Mouse (Mus musculus) stomach, embryonic 16.5 days (tissue): ENCODE measurements around the gene Mettl14. TPM values are rescaled to one million over a fixed set of nuclear protein-coding genes. Genes with fewer than 3 reads are reported as not detected.

Experiments used
- ATAC-seq: fragments of 200-750 bp; cut with Nextera tagmentation; 2 replicates; pipeline ENCODE4 v1.8.0; 2017; ENCODE audit warnings: moderate number of reproducible peaks, moderate TSS enrichment; ENCODE audit not compliant: insufficient read depth, low FRiP score
- H3K27ac ChIP-seq: fragments of 300-500 bp; sonication (generic); 2 replicates; pipeline ENCODE4 v1.5.1; 2014; ENCODE audit warnings: low read length
- H3K27me3 ChIP-seq: fragments of 300-500 bp; sonication (generic); 2 replicates; pipeline ENCODE4 v1.6.1; 2014; ENCODE audit warnings: low read length, control low read depth, mixed read lengths; ENCODE audit not compliant: control insufficient read depth, insufficient read depth
- H3K36me3 ChIP-seq: fragments of 300-500 bp; sonication (generic); 2 replicates; pipeline ENCODE4 v1.6.1; 2014; ENCODE audit warnings: low read length; ENCODE audit not compliant: control insufficient read depth, insufficient read depth
- H3K4me1 ChIP-seq: fragments of 300-500 bp; sonication (generic); 2 replicates; pipeline ENCODE4 v1.6.1; 2014; ENCODE audit warnings: low read length, control low read depth, mixed read lengths; ENCODE audit not compliant: control insufficient read depth, insufficient read depth
- H3K4me2 ChIP-seq: fragments of 300-500 bp; sonication (generic); 2 replicates; pipeline ENCODE4 v1.6.1; 2014; ENCODE audit warnings: low read depth, low read length, mixed read lengths
- H3K4me3 ChIP-seq: fragments of 300-500 bp; sonication (generic); replicated peaks from 2 replicates; pipeline ENCODE4 v1.5.1; 2014; ENCODE audit warnings: mild to moderate bottlenecking, low read length
- H3K9ac ChIP-seq: fragments of 300-500 bp; sonication (generic); 2 replicates; pipeline ENCODE4 v1.6.1; 2014; ENCODE audit warnings: low read length
- H3K9me3 ChIP-seq: fragments of 300-500 bp; sonication (generic); replicated peaks from 2 replicates; pipeline ENCODE4 v1.6.1; 2016; ENCODE audit warnings: low read length, control low read depth; ENCODE audit not compliant: control insufficient read depth
- WGBS: fragments of 180-500 bp; shearing (Covaris S2); extraction: QIAGEN DNeasy Blood & Tissue Kit; methylation state at CpG from one replicate; pipeline ENCODE4 v1.1.7; 2014; 5-methylcytosine and 5-hydroxymethylcytosine counted together
- polyA plus RNA-seq: library from polyadenylated mRNA; unstranded; fragments of >200 nt; fragmentation: Nextera tagmentation; extraction: Ambion mirVana; gene quantifications from 2 replicates; pipeline ENCODE4 v1.2.1, GENCODE M21; 2015

Mettl14 gene
- polyA plus RNA-seq, 1 experiment from 2014 or later, result 25.0 TPM

- H3K4me2 ChIP-seq, result no peak overlapping the region
- peaks cover 4% of the 10 kb centered on the region for H3K36me3 ChIP-seq
- no peak for ATAC-seq
Measured at GRCm38 (mm10) chr3:123334947-123335346, 51.0 kb downstream of the Mettl14 start.

GRCm38 (mm10) chr3:123333055-123333424, 52.9 kb downstream of the Mettl14 start:
- H3K27me3 ChIP-seq, result no peaks in the 10 kb centered on the region
- no peak overlapping the region for H3K4me2 ChIP-seq
- peaks cover 4% of the 10 kb centered on the region for H3K36me3 ChIP-seq
- H3K9me3 ChIP-seq, result no peaks in the 10 kb centered on the region
- WGBS, result 14% methylated on average over 4 of the region's 4 CpGs
- no peak overlapping the region for H3K9ac ChIP-seq
- ATAC-seq, result peak; percentile 49; the same call in 1 of the 2 replicates
- H3K4me3 ChIP-seq, result no peak overlapping the region
- H3K4me1 ChIP-seq, result peaks cover 52% of the 10 kb centered on the region
- H3K27ac ChIP-seq, result peak overlapping the region; percentile 43

More at GRCm38 (mm10) chr3:123334947-123335346, 51.0 kb downstream of the Mettl14 start:
- Histone ChIP-seq H3K4me1 (peaks cover 55% of the 10 kb centered on the region), H3K27me3 (no peaks in the 10 kb centered on the region), H3K9me3 (no peaks in the 10 kb centered on the region), H3K9ac (no peak overlapping the region), H3K4me3 (no peak overlapping the region), H3K27ac (peak overlapping the region; percentile 89)
- WGBS, result 36% methylated on average over 7 of the region's 7 CpGs

DNA sequence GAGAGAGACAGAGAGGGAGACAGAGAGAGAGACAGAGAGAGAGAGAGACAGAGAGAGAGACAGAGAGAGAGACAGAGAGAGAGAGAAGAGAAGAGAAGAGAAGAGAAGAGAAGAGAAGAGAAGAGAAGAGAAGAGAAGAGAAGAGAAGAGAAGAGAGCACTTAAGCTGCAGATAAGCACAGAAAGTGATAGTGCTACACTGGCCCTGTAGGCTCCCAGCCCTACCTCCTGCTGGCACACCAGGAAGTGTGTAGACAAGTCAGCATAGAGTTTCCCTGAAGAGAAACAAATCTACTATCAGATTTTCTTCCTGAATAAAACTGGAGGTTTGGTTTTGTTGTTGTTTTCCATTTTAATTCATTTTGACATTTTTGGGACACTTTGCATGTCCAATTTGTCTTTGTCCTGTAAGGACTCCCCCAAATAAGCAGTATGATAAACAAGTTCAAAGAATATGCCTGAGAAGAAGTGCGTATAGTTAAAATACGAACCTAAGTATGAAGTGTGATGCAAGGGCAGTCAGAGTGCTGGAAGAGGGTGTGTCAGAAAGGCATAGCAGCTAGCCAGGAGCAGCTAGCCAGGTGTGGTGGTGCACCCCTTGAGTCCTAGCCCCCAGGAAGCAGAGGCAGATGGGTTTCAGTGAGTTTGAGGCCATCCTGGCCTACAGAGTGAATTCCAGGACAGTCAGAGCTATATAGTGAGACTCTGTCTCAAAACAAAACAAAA, 53.4 kb downstream of the Mettl14 start:
- H3K4me3 ChIP-seq, result no peak overlapping the region
- H3K27ac ChIP-seq, result peak overlapping the region; percentile 43
- no peaks in the 10 kb centered on the region for H3K27me3 ChIP-seq
- 63% methylated on average over 2 of the region's 2 CpGs for WGBS
- H3K9me3 ChIP-seq, result no peaks in the 10 kb centered on the region
- H3K36me3 ChIP-seq, result peaks cover 3% of the 10 kb centered on the region
- H3K4me2 ChIP-seq, result no peak overlapping the region
- H3K9ac ChIP-seq, result no peak overlapping the region
- ATAC-seq, result no peak
- H3K4me1 ChIP-seq, result peaks cover 47% of the 10 kb centered on the region

DNA sequence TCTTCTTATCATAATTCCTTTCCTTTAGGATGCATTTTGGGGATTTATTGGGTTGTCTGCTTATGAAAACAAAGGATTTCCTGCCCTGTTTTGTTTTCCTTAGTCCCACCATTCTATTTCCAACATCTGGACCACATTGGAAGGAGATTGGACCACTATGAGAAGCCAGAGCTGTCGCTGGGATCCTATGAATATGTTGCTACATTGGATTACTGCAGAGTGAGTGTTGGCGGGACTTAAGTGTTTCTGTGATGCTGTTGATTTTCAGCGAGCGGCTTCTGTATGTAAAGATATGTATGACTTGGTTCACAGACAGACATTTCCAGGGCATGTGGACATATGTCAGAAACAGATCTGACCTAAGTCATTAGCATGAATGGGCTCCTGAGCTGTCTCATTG, 55.7 kb downstream of the Mettl14 start:
- peak overlapping the region; percentile 64 for H3K27ac ChIP-seq
- no peak overlapping the region for H3K4me3 ChIP-seq
- H3K4me1 ChIP-seq, result peaks cover 44% of the 10 kb centered on the region
- H3K9ac ChIP-seq, result no peak overlapping the region
- WGBS, result 63% methylated on average over 4 of the region's 4 CpGs
- ATAC-seq, result peak; percentile 30; the same call in 1 of the 2 replicates
- no peaks in the 10 kb centered on the region for H3K9me3 ChIP-seq
- no peaks in the 10 kb centered on the region for H3K27me3 ChIP-seq
- no peaks in the 10 kb centered on the region for H3K36me3 ChIP-seq
- no peak overlapping the region for H3K4me2 ChIP-seq

- Histone ChIP-seq H3K4me2 (no peak overlapping the region), H3K4me3 (no peak overlapping the region), H3K36me3 (no peaks in the 10 kb centered on the region), H3K27me3 (no peaks in the 10 kb centered on the region), H3K4me1 (peaks cover 44% of the 10 kb centered on the region), H3K9ac (no peak overlapping the region), H3K9me3 (no peaks in the 10 kb centered on the region), H3K27ac (peak overlapping the region; percentile 88)
- ATAC-seq, result peak; percentile 72; the same call in 1 of the 2 replicates
- 35% methylated on average over 6 of the region's 6 CpGs for WGBS
Measured at GRCm38 (mm10) chr3:123329251-123329650, 56.7 kb downstream of the Mettl14 start.

DNA sequence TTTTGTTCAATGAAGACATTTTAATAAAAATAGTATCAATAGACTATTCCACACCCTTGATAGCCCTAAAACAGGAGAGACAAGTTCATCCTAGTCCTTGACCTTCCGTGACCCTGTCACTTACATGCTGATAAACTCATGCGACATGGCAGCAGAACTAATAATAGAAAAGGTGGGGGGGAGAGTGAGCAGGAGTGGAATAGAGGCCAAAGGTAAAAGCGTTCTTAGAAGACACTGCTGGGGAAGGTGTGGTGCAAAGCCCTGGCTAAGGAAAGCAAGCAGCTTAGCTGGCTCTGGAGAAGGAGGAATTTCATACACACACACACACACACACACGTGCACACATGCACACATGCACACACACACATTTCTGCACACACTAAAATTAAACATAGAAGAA, 61.6 kb downstream of the Mettl14 start:
- Histone ChIP-seq H3K4me2 (peak overlapping the region; percentile 16; the same call in 1 of the 2 replicates), H3K4me3 (no peak overlapping the region), H3K4me1 (peaks cover 31% of the 10 kb centered on the region), H3K27me3 (no peaks in the 10 kb centered on the region), H3K27ac (peak overlapping the region; percentile 82), H3K9ac (peak overlapping the region; percentile 54; the same call in 1 of the 2 replicates), H3K36me3 (no peaks in the 10 kb centered on the region), H3K9me3 (no peaks in the 10 kb centered on the region)
- WGBS, result 27% methylated on average over 4 of the region's 4 CpGs
- peak; percentile 50; the same call in 1 of the 2 replicates for ATAC-seq

DNA sequence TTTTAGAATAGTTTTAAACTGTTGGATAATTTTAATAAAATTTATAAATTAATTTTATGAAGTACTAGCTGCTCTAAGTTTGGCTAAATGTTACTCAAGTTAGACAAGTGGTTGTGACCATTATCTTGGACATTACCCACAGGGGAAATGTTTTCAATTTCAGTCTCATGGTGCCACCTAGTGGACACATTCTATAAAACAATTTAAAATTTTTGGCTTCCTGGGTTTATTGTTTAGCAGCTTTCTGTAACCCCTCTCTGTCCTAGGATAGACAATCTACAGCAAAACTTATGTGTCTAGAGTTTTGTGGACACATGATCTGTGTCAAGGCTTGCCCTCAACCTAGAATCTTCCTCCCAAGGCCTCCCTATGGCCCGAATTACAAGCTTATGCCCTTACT, 63.8 kb downstream of the Mettl14 start:
- no peak for ATAC-seq
- H3K4me1 ChIP-seq, result peaks cover 27% of the 10 kb centered on the region
- H3K9ac ChIP-seq, result no peak overlapping the region
- no peak overlapping the region for H3K27ac ChIP-seq
- no peak overlapping the region for H3K4me2 ChIP-seq
- H3K36me3 ChIP-seq, result no peaks in the 10 kb centered on the region
- H3K4me3 ChIP-seq, result no peak overlapping the region
- WGBS, result 44% methylated on average over 1 of the region's 1 CpGs
- no peaks in the 10 kb centered on the region for H3K9me3 ChIP-seq
- no peaks in the 10 kb centered on the region for H3K27me3 ChIP-seq

DNA sequence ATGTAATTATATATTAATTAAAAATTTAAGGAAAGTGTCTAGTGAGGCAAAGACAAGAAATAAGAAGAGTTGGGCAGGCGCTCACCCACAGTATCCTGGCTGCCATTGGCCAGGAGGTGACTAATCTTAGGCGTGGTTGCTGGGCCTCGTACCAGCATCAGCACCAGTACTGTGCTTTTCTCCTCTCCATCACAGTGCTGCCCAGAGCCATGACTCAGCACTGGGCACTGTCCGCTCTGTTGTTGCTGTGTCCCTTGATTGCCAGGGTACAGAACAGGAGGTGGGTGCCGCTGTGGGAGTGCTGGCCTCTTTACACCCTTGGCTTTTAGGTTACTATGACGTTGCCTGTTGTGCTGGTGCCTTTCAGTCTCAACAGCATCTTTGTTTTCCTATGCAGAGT, 64.3 kb downstream of the Mettl14 start:
- Histone ChIP-seq H3K36me3 (no peaks in the 10 kb centered on the region), H3K9ac (no peak overlapping the region), H3K9me3 (no peaks in the 10 kb centered on the region), H3K27me3 (no peaks in the 10 kb centered on the region), H3K4me3 (no peak overlapping the region), H3K27ac (no peak overlapping the region), H3K4me1 (peaks cover 27% of the 10 kb centered on the region), H3K4me2 (no peak overlapping the region)
- no peak for ATAC-seq
- 91% methylated on average over 6 of the region's 6 CpGs for WGBS

GRCm38 (mm10) chr3:123320341-123320740, 65.6 kb downstream of the Mettl14 start:
- no peak for ATAC-seq
- Histone ChIP-seq H3K27ac (no peak overlapping the region), H3K36me3 (no peaks in the 10 kb centered on the region), H3K27me3 (no peaks in the 10 kb centered on the region), H3K4me3 (no peak overlapping the region), H3K9me3 (no peaks in the 10 kb centered on the region), H3K4me1 (peaks cover 20% of the 10 kb centered on the region), H3K9ac (no peak overlapping the region), H3K4me2 (no peak overlapping the region)
- 75% methylated on average over 9 of the region's 9 CpGs for WGBS
